18 mouse cellular contexts compared by ENCODE assay signal in genomic region chr2:36243296-36243891, GRCm38 (mm10). TPM values are rescaled to one million over a fixed set of nuclear protein-coding genes. Genes with fewer than 3 reads are reported as not detected.
DNase-seq lines count a peak whose midpoint lies in the region; ATAC-seq and TF ChIP-seq lines count a peak whose summit lies in the region.
"Had no signal": no experiment of that assay in that cellular context is flagged by ENCODE, and none has a peak within 500 bp of the region (broad histone marks: within the 10 kb centered on the region; RNA-seq: fewer than 3 reads in every experiment).

No protein-coding gene starts in this region.

- H3K4me1 ChIP-seq in lung, embryonic 15.5 days, result peaks cover 16% of the 10 kb centered on the region
- peaks cover 13% of the 10 kb centered on the region for H3K4me1 ChIP-seq in embryonic fibroblast, embryonic 13.5 days (ENCODE audit: control insufficient read depth, insufficient read depth, low read length)
- peaks cover 10% of the 10 kb centered on the region; the same call in 1 of the 2 replicates for H3K4me1 ChIP-seq in liver, embryonic 13.5 days (replicated peaks)
- H3K4me1 ChIP-seq in stomach, embryonic 15.5 days, result 0 out of 2 replicates have a peak, but pooled peaks cover 14% of the 10 kb centered on the region
- no peaks in the 10 kb centered on the region for H3K4me1 ChIP-seq in midbrain, embryonic 15.5 days
- H3K4me1 ChIP-seq: kidney, embryonic 15.5 days; midbrain, embryonic 12.5 days; neural tube, embryonic 13.5 days had no signal

- H3K36me3 ChIP-seq in lung, embryonic 15.5 days, result peaks cover 15% of the 10 kb centered on the region; the same call in 1 of the 2 replicates
- H3K36me3 ChIP-seq in liver, embryonic 13.5 days, result peaks cover 8% of the 10 kb centered on the region
- H3K36me3 ChIP-seq in stomach, embryonic 15.5 days, result 0 out of 2 replicates have a peak, but pooled peaks cover 5% of the 10 kb centered on the region
- no peaks in the 10 kb centered on the region for H3K36me3 ChIP-seq in midbrain, embryonic 15.5 days (replicated peaks)
- H3K36me3 ChIP-seq: midbrain, embryonic 12.5 days; neural tube, embryonic 13.5 days had no signal

- TF ChIP-seq POLR2A in embryonic fibroblast, embryonic 13.5 days (IDR thresholded peaks at IDR 0.05; ENCODE audit: low read depth, low read length), result no peak

- ATAC-seq in lung, embryonic 15.5 days (ENCODE audit: borderline replicate concordance, extremely low read depth, low FRiP score, low TSS enrichment), result 0 out of 2 replicates have a peak, but pooled peaks have one; percentile 32
- ATAC-seq in liver, embryonic 13.5 days (ENCODE audit: low read depth), result 0 out of 2 replicates have a peak, but pooled peaks have one; percentile 51
- ATAC-seq in stomach, embryonic 15.5 days (ENCODE audit: insufficient read depth, low FRiP score, low read depth), result no peak; the same call in 1 of the 2 replicates
- ATAC-seq in midbrain, embryonic 15.5 days (replicated peaks), result no peak
- ATAC-seq: forebrain, embryonic 14.5 days had no signal

- 59% methylated on average over 9 of the region's 9 CpGs for WGBS in lung, embryonic 15.5 days
- 68% methylated on average over 9 of the region's 9 CpGs for WGBS in liver, embryonic 13.5 days (ENCODE audit: insufficient replicate concordance)
- 56% methylated on average over 9 of the region's 9 CpGs for WGBS in stomach, embryonic 15.5 days
- 86% methylated on average over 9 of the region's 9 CpGs for WGBS in midbrain, embryonic 15.5 days

- no peak for TF ChIP-seq CTCF in embryonic fibroblast, embryonic 13.5 days (IDR thresholded peaks at IDR 0.05; ENCODE audit: borderline replicate concordance, insufficient read depth, low read length)

- no peaks in the 10 kb centered on the region for H3K9me3 ChIP-seq in lung, embryonic 15.5 days
- no peaks in the 10 kb centered on the region for H3K9me3 ChIP-seq in liver, embryonic 13.5 days (replicated peaks)
- no peaks in the 10 kb centered on the region for H3K9me3 ChIP-seq in stomach, embryonic 15.5 days
- no peaks in the 10 kb centered on the region for H3K9me3 ChIP-seq in midbrain, embryonic 15.5 days
- H3K9me3 ChIP-seq: kidney, embryonic 15.5 days; midbrain, embryonic 12.5 days had no signal

- peak overlapping the region; percentile 74 for H3K27ac ChIP-seq in lung, embryonic 15.5 days
- H3K27ac ChIP-seq in embryonic fibroblast, embryonic 13.5 days (ENCODE audit: insufficient read depth, low read length), result peak overlapping the region; percentile 77
- H3K27ac ChIP-seq in liver, embryonic 13.5 days, result no peak overlapping the region
- peak overlapping the region; percentile 71; the same call in 1 of the 2 replicates for H3K27ac ChIP-seq in stomach, embryonic 15.5 days
- H3K27ac ChIP-seq in midbrain, embryonic 15.5 days, result no peak overlapping the region
- H3K27ac ChIP-seq: kidney, embryonic 15.5 days; midbrain, embryonic 12.5 days; neural tube, embryonic 13.5 days had no signal

- H3K4me2 ChIP-seq in lung, embryonic 15.5 days, result no peak overlapping the region
- H3K4me2 ChIP-seq in liver, embryonic 13.5 days, result no peak overlapping the region
- no peak overlapping the region for H3K4me2 ChIP-seq in stomach, embryonic 15.5 days
- no peak overlapping the region for H3K4me2 ChIP-seq in midbrain, embryonic 15.5 days
- H3K4me2 ChIP-seq: kidney, embryonic 15.5 days; midbrain, embryonic 12.5 days; neural tube, embryonic 13.5 days had no signal

- no peak overlapping the region for H3K9ac ChIP-seq in lung, embryonic 15.5 days
- H3K9ac ChIP-seq in liver, embryonic 13.5 days, result no peak overlapping the region
- H3K9ac ChIP-seq in stomach, embryonic 15.5 days, result no peak overlapping the region
- H3K9ac ChIP-seq in midbrain, embryonic 15.5 days, result no peak overlapping the region
- H3K9ac ChIP-seq: kidney, embryonic 15.5 days; midbrain, embryonic 12.5 days; neural tube, embryonic 13.5 days had no signal

- H3K27me3 ChIP-seq in lung, embryonic 15.5 days, result no peaks in the 10 kb centered on the region
- no peaks in the 10 kb centered on the region for H3K27me3 ChIP-seq in liver, embryonic 13.5 days
- no peaks in the 10 kb centered on the region for H3K27me3 ChIP-seq in stomach, embryonic 15.5 days (replicated peaks)
- H3K27me3 ChIP-seq in midbrain, embryonic 15.5 days (replicated peaks), result no peaks in the 10 kb centered on the region
- H3K27me3 ChIP-seq: kidney, embryonic 15.5 days; midbrain, embryonic 12.5 days; neural tube, embryonic 13.5 days had no signal

- no peak for DNase-seq in lung, postnatal 10 days
- no peak for DNase-seq in liver, embryonic 13.5 days
- DNase-seq in frontal cortex, postnatal 36 days (ENCODE audit: low spot score in 2 of 2), result no peak
- no peak for DNase-seq in kidney, adult 8-10 months
- DNase-seq: adrenal gland, postnatal 14 days; B cell, adult 2 months; gastrocnemius, postnatal 36 days; spleen, adult 18-20 months; thymus, postnatal 14 days had no signal

- H3K4me3 ChIP-seq in lung, embryonic 15.5 days, result no peak overlapping the region
- H3K4me3 ChIP-seq in embryonic fibroblast, embryonic 13.5 days (ENCODE audit: insufficient read depth, low read length), result no peak overlapping the region
- H3K4me3 ChIP-seq in liver, embryonic 13.5 days (replicated peaks), result no peak overlapping the region
- no peak overlapping the region for H3K4me3 ChIP-seq in stomach, embryonic 15.5 days (replicated peaks)
- no peak overlapping the region for H3K4me3 ChIP-seq in midbrain, embryonic 15.5 days
- H3K4me3 ChIP-seq: erythroblast, embryonic 14.5 days; kidney, embryonic 15.5 days; midbrain, embryonic 12.5 days; neural tube, embryonic 13.5 days had no signal

RNA-seq across cellular contexts. Expression of gene Ptgs1, which starts 13.2 kb away (rescaled TPM):
- 48.9 and 54.9 TPM in 2 replicates for polyA plus RNA-seq in lung, embryonic 15.5 days (2015; fragmentation: Nextera tagmentation; extraction: Ambion mirVana)
- 22.5 and 33.7 TPM in 2 replicates for polyA plus RNA-seq in embryonic fibroblast, embryonic 13.5 days (2011; ENCODE audit: insufficient read length, low read depth, missing spikeins)
- 18.6 and 20.5 TPM in 2 replicates for polyA plus RNA-seq in liver, embryonic 13.5 days (2015; fragmentation: Nextera tagmentation; extraction: Ambion mirVana)
- polyA plus RNA-seq in stomach, embryonic 15.5 days (2015; fragmentation: Nextera tagmentation; extraction: Ambion mirVana), result 27.9 and 31.3 TPM in 2 replicates
- polyA plus RNA-seq in midbrain, embryonic 15.5 days (2015; fragmentation: Nextera tagmentation; extraction: Ambion mirVana), result 4.1 and 4.9 TPM in 2 replicates

Comparison
In these comparisons a context has a peak if more than half of its experiments do, and no peak if none do; other contexts are left out.
1. ATAC-seq: peak in lung, embryonic 15.5 days (single experiment) and liver, embryonic 13.5 days (single experiment); none in stomach, embryonic 15.5 days (single experiment) and midbrain, embryonic 15.5 days (single experiment).
2. H3K27ac ChIP-seq: peak in lung, embryonic 15.5 days (single experiment), embryonic fibroblast, embryonic 13.5 days (single experiment) and stomach, embryonic 15.5 days (single experiment); none in liver, embryonic 13.5 days (single experiment) and midbrain, embryonic 15.5 days (single experiment).